Comparison of ENCODE assay signal across 7 mouse cellular contexts in the genomic region with DNA sequence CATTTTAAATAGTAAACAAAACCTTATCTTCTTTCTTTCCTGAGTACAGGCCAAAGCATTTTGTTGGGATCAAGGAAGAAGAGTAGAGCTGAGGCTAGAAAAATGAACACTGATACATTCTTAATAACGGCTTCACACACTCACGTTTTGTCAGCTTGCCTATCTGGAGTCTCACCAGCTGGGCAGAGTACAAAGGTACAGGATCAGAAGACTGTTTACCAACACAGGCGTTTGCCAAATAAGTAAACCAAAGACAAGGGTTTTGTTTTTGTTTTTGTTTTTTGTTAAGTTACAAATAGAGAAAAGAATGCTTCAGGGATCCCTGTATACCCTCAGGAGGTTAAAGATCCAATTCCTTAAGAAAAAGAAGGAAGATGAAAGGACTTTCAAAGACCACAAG. TPM values are rescaled to one million over a fixed set of nuclear protein-coding genes. Genes with fewer than 3 reads are reported as not detected.
DNase-seq lines count a peak whose midpoint lies in the region; ATAC-seq and TF ChIP-seq lines count a peak whose summit lies in the region.

No protein-coding gene starts in this region.

- no peaks in the 10 kb centered on the region for H3K27me3 ChIP-seq in liver, adult 2 months (ENCODE audit: control insufficient read depth, insufficient read depth, low read length)
- 0 out of 2 replicates have a peak, but pooled peaks cover 8% of the 10 kb centered on the region for H3K27me3 ChIP-seq in forebrain, embryonic 13.5 days
- no peaks in the 10 kb centered on the region for H3K27me3 ChIP-seq in limb, embryonic 14.5 days (ENCODE audit: control insufficient read depth, insufficient read depth, low read length)
- H3K27me3 ChIP-seq in stomach, embryonic 14.5 days (ENCODE audit: control insufficient read depth, insufficient read depth, low read length): no peaks in the 10 kb centered on the region

- H3K9ac ChIP-seq in liver, adult 2 months (ENCODE audit: low read depth, low read length): no peak overlapping the region
- H3K9ac ChIP-seq in forebrain, embryonic 13.5 days: peak overlapping the region; percentile 85
- 0 out of 2 replicates have a peak overlapping the region, but pooled peaks have one; percentile 7 for H3K9ac ChIP-seq in limb, embryonic 14.5 days (ENCODE audit: low read depth, low read length, severe bottlenecking)
- H3K9ac ChIP-seq in stomach, embryonic 14.5 days (replicated peaks; ENCODE audit: low read depth, low read length): 0 out of 2 replicates have a peak overlapping the region, but pooled peaks have one; percentile 56

- no peak for TF ChIP-seq CTCF in liver, adult 2 months (IDR thresholded peaks at IDR 0.05; ENCODE audit: low read depth, low read length)

- H3K27ac ChIP-seq in liver, adult 2 months (replicated peaks; ENCODE audit: insufficient read depth, low read depth, low read length): no peak overlapping the region; the same call in 1 of the 2 replicates
- no peak overlapping the region for H3K27ac ChIP-seq in forebrain, embryonic 13.5 days
- no peak overlapping the region for H3K27ac ChIP-seq in limb, embryonic 14.5 days (replicated peaks; ENCODE audit: low read depth, low read length)
- no peak overlapping the region for H3K27ac ChIP-seq in stomach, embryonic 14.5 days (ENCODE audit: low read length)

- H3K9me3 ChIP-seq in forebrain, embryonic 13.5 days (replicated peaks): no peaks in the 10 kb centered on the region
- H3K9me3 ChIP-seq in limb, embryonic 14.5 days (ENCODE audit: control insufficient read depth, low read length): no peaks in the 10 kb centered on the region
- H3K9me3 ChIP-seq in stomach, embryonic 14.5 days (ENCODE audit: control insufficient read depth, low read depth, low read length): no peaks in the 10 kb centered on the region

- 12% methylated on average over 3 of the region's 3 CpGs for WGBS in liver, adult 2 months
- WGBS in forebrain, embryonic 13.5 days: 78% methylated on average over 3 of the region's 3 CpGs
- 73% methylated on average over 3 of the region's 3 CpGs for WGBS in limb, embryonic 14.5 days
- WGBS in stomach, embryonic 14.5 days: 65% methylated on average over 3 of the region's 3 CpGs

- H3K4me3 ChIP-seq in liver, adult 2 months (ENCODE audit: insufficient read depth, low read depth, low read length): peak overlapping the region; percentile 35; the same call in 1 of the 2 replicates
- peak overlapping the region; percentile 82 for H3K4me3 ChIP-seq in forebrain, embryonic 13.5 days
- H3K4me3 ChIP-seq in limb, embryonic 14.5 days (replicated peaks; ENCODE audit: low read length): peak overlapping the region; percentile 83
- peak overlapping the region; percentile 71 for H3K4me3 ChIP-seq in stomach, embryonic 14.5 days (ENCODE audit: low read depth, low read length)

- TF ChIP-seq POLR2A in liver, adult 2 months (IDR thresholded peaks at IDR 0.05; ENCODE audit: extremely low read depth, insufficient read depth, low read length): no peak
- no peak for TF ChIP-seq POLR2A in limb, embryonic 14.5 days (IDR thresholded peaks at IDR 0.05; ENCODE audit: borderline replicate concordance, extremely low read depth, insufficient read depth, insufficient read length)

- H3K79me2 ChIP-seq in liver, adult 2 months (ENCODE audit: control insufficient read depth, insufficient read depth, low read length): peaks cover 4% of the 10 kb centered on the region; the same call in 1 of the 2 replicates

- H3K4me2 ChIP-seq in forebrain, embryonic 13.5 days: peak overlapping the region; percentile 86
- peak overlapping the region; percentile 69 for H3K4me2 ChIP-seq in limb, embryonic 14.5 days (replicated peaks; ENCODE audit: low read depth, low read length, severe bottlenecking)
- H3K4me2 ChIP-seq in stomach, embryonic 14.5 days (replicated peaks; ENCODE audit: low read depth, low read length): peak overlapping the region; percentile 55

- DNase-seq in liver, adult 2 months (ENCODE audit: extremely low read depth, low read depth, low spot score): peak; percentile 87
- DNase-seq in liver: no peak
- DNase-seq in limb, embryonic 14.5 days (ENCODE audit: low spot score): no peak
- DNase-seq in urinary bladder, adult 2 months (ENCODE audit: low spot score): no peak
- DNase-seq in spleen, postnatal 36 days (ENCODE audit: low spot score in 2 of 2): no peak

- peaks cover 7% of the 10 kb centered on the region for H3K4me1 ChIP-seq in liver, adult 2 months (ENCODE audit: control insufficient read depth, insufficient read depth, low read length)
- peaks cover 18% of the 10 kb centered on the region for H3K4me1 ChIP-seq in forebrain, embryonic 13.5 days
- H3K4me1 ChIP-seq in limb, embryonic 14.5 days (ENCODE audit: control insufficient read depth, insufficient read depth, low read length): peaks cover 10% of the 10 kb centered on the region; the same call in 1 of the 2 replicates
- no peaks in the 10 kb centered on the region for H3K4me1 ChIP-seq in stomach, embryonic 14.5 days (ENCODE audit: control insufficient read depth, insufficient read depth, low read length)

- no peak for ATAC-seq in forebrain, embryonic 13.5 days
- no peak for ATAC-seq in limb, embryonic 14.5 days (ENCODE audit: low FRiP score, low read depth)
- no peak for ATAC-seq in stomach, embryonic 14.5 days (ENCODE audit: insufficient number of reproducible peaks, insufficient read depth, low FRiP score, low read depth)

- peaks cover 24% of the 10 kb centered on the region for H3K36me3 ChIP-seq in liver, adult 2 months (ENCODE audit: control insufficient read depth, insufficient read depth, low read length)
- peaks cover 22% of the 10 kb centered on the region for H3K36me3 ChIP-seq in forebrain, embryonic 13.5 days (ENCODE audit: poor library complexity, severe bottlenecking)
- peaks cover 21% of the 10 kb centered on the region for H3K36me3 ChIP-seq in limb, embryonic 14.5 days (ENCODE audit: control insufficient read depth, insufficient read depth, low read length)
- H3K36me3 ChIP-seq in stomach, embryonic 14.5 days (ENCODE audit: control insufficient read depth, insufficient read depth, low read length): peaks cover 14% of the 10 kb centered on the region; the same call in 1 of the 2 replicates

RNA-seq across cellular contexts. Expression of a gene that starts 1.4 kb away (rescaled TPM):
- 31.6 and 33.1 TPM in 2 replicates for total RNA-seq in liver, adult 2 months (2014; rRNA removed)
- 10.9 and 14.5 TPM in 2 replicates for polyA plus RNA-seq in liver, adult 2 months (2012; rRNA removed)
- polyA plus RNA-seq in forebrain, embryonic 13.5 days (2015; fragmentation: Nextera tagmentation; extraction: Ambion mirVana): 97.9 and 98.4 TPM in 2 replicates
- polyA plus RNA-seq in limb, embryonic 14.5 days (2012; rRNA removed): 71.0 and 81.2 TPM in 2 replicates
- 74.6 and 82.0 TPM in 2 replicates for polyA plus RNA-seq in limb, embryonic 14.5 days (2014; fragmentation: Nextera tagmentation; extraction: Ambion mirVana)
- 81.3 and 85.7 TPM in 2 replicates for polyA plus RNA-seq in stomach, embryonic 14.5 days (2014; fragmentation: Nextera tagmentation; extraction: Ambion mirVana)
- 56.6 and 76.3 TPM in 2 replicates for polyA plus RNA-seq in urinary bladder, adult 2 months (2012; rRNA removed)

RNA-seq across cellular contexts. Expression of a gene that starts 38.5 kb away (rescaled TPM):
- total RNA-seq in liver, adult 2 months (2014; rRNA removed): 5.4 and 6.0 TPM in 2 replicates
- polyA plus RNA-seq in liver, adult 2 months (2012; rRNA removed): 1.0 and 1.2 TPM in 2 replicates
- 16.4 and 18.1 TPM in 2 replicates for polyA plus RNA-seq in forebrain, embryonic 13.5 days (2015; fragmentation: Nextera tagmentation; extraction: Ambion mirVana)
- polyA plus RNA-seq in limb, embryonic 14.5 days (2012; rRNA removed): 7.0 and 9.7 TPM in 2 replicates
- polyA plus RNA-seq in limb, embryonic 14.5 days (2014; fragmentation: Nextera tagmentation; extraction: Ambion mirVana): 11.2 and 11.4 TPM in 2 replicates
- polyA plus RNA-seq in stomach, embryonic 14.5 days (2014; fragmentation: Nextera tagmentation; extraction: Ambion mirVana): 11.5 and 12.3 TPM in 2 replicates
- polyA plus RNA-seq in urinary bladder, adult 2 months (2012; rRNA removed): 7.9 and 8.0 TPM in 2 replicates

RNA-seq across cellular contexts. Expression of a gene that starts 39.7 kb away (rescaled TPM):
- 0.60 and 0.83 TPM in 2 replicates for total RNA-seq in liver, adult 2 months (2014; rRNA removed)
- 0.20 and 0.26 TPM in 2 replicates for polyA plus RNA-seq in liver, adult 2 months (2012; rRNA removed)
- polyA plus RNA-seq in forebrain, embryonic 13.5 days (2015; fragmentation: Nextera tagmentation; extraction: Ambion mirVana): 3.7 and 4.4 TPM in 2 replicates
- polyA plus RNA-seq in limb, embryonic 14.5 days (2012; rRNA removed): 2.1 and 3.1 TPM in 2 replicates
- polyA plus RNA-seq in limb, embryonic 14.5 days (2014; fragmentation: Nextera tagmentation; extraction: Ambion mirVana): 2.4 and 3.1 TPM in 2 replicates
- polyA plus RNA-seq in stomach, embryonic 14.5 days (2014; fragmentation: Nextera tagmentation; extraction: Ambion mirVana): 2.3 and 3.1 TPM in 2 replicates
- 2.2 and 2.5 TPM in 2 replicates for polyA plus RNA-seq in urinary bladder, adult 2 months (2012; rRNA removed)

RNA-seq across cellular contexts. Expression of a gene that starts 52.4 kb away (rescaled TPM):
- total RNA-seq in liver, adult 2 months (2014; rRNA removed): 30.8 and 33.4 TPM in 2 replicates
- 7.5 and 12.1 TPM in 2 replicates for polyA plus RNA-seq in liver, adult 2 months (2012; rRNA removed)
- polyA plus RNA-seq in forebrain, embryonic 13.5 days (2015; fragmentation: Nextera tagmentation; extraction: Ambion mirVana): 21.7 and 25.4 TPM in 2 replicates
- 44.6 and 52.4 TPM in 2 replicates for polyA plus RNA-seq in limb, embryonic 14.5 days (2012; rRNA removed)
- 17.7 and 20.5 TPM in 2 replicates for polyA plus RNA-seq in limb, embryonic 14.5 days (2014; fragmentation: Nextera tagmentation; extraction: Ambion mirVana)
- polyA plus RNA-seq in stomach, embryonic 14.5 days (2014; fragmentation: Nextera tagmentation; extraction: Ambion mirVana): 32.6 and 35.8 TPM in 2 replicates
- 69.8 and 74.6 TPM in 2 replicates for polyA plus RNA-seq in urinary bladder, adult 2 months (2012; rRNA removed)

RNA-seq across cellular contexts. Expression of a gene that starts 54.5 kb away (rescaled TPM):
- total RNA-seq in liver, adult 2 months (2014; rRNA removed): not detected in 2 replicates
- not detected in 2 replicates for polyA plus RNA-seq in liver, adult 2 months (2012; rRNA removed)
- not detected in 2 replicates for polyA plus RNA-seq in forebrain, embryonic 13.5 days (2015; fragmentation: Nextera tagmentation; extraction: Ambion mirVana)
- not detected in 2 replicates for polyA plus RNA-seq in limb, embryonic 14.5 days (2012; rRNA removed)
- not detected in 2 replicates for polyA plus RNA-seq in limb, embryonic 14.5 days (2014; fragmentation: Nextera tagmentation; extraction: Ambion mirVana)
- not detected in 2 replicates for polyA plus RNA-seq in stomach, embryonic 14.5 days (2014; fragmentation: Nextera tagmentation; extraction: Ambion mirVana)
- not detected in 2 replicates for polyA plus RNA-seq in urinary bladder, adult 2 months (2012; rRNA removed)
